Mouse (Mus musculus) urinary bladder, adult 2 months (tissue): ENCODE measurements around the gene Krt16. TPM values are rescaled to one million over a fixed set of nuclear protein-coding genes. Genes with fewer than 3 reads are reported as not detected.
"Not testable (repeated sequence)": the region's sequence is repeated elsewhere in the genome, so short reads cannot be mapped to it uniquely, and the experiment has no call there.

Source experiments
- DNase-seq: peaks from one replicate; pipeline ENCODE4 v3.0.0; 2022; ENCODE audit warnings: low spot score
- polyA plus RNA-seq: library from polyadenylated mRNA; depleted of rRNA; stranded (reverse); fragments of >200 nt; gene quantifications from 2 replicates; pipeline ENCODE4 v1.2.3, GENCODE M21; 2012; rRNA removed

Gene Krt16
- polyA plus RNA-seq, 1 experiment: not detected

DNA sequence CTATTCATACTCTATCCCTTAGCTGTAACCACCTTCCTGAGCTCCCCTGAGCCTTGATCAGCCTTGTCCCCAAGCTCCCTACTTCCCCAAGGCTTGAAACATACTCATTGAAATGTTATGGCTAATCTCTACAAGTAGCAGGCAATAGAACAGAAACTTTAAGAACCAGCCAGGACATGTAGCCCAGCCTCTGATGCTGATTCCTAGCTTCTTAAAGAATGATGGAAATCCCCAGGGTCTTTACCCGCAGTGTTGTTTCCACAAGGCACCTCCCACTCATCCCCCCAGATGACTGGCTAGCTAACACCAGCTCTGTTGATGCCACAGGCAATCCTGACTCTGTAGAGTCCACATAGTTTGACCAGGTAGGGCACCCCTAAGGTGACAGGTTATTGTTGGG is 9.3 kb upstream of the Krt16 start:
- no peak for DNase-seq

- no peak for DNase-seq
These were observed 6.8 kb upstream of the Krt16 start for GRCm38 (mm10) chr11:100255514-100255913.

GRCm38 (mm10) chr11:100254360-100255090 is 5.8 kb upstream of the Krt16 start:
- no peak for DNase-seq

GRCm38 (mm10) chr11:100246471-100246870 is 2.2 kb downstream of the Krt16 start:
- not testable (repeated sequence) for DNase-seq

- DNase-seq: not testable (repeated sequence)
These were observed 8.4 kb downstream of the Krt16 start for GRCm38 (mm10) chr11:100240272-100240671.

- no peak for DNase-seq
These were observed 27.0 kb downstream of the Krt16 start for GRCm38 (mm10) chr11:100221741-100222140.

DNA sequence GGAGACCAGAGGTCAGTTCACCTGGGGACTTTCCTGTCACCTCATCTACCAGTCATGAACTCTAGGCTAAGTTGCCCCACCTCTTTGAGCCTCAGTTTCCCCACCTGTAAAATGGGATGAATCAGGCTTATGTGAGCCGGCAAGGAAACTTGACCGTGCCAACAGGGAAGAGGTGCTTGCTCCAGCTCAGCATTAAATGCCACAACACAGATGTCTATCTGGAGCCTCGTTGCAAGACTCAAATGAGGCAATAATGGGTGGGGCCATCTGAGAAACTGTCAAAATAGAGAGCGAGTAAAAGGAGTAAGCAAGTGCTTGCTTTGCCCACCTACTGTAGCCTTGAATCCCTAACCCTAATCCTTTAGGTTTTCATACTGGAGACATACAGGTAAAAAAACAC is 29.4 kb downstream of the Krt16 start:
- no peak for DNase-seq

- no peak for DNase-seq
These were observed 40.2 kb downstream of the Krt16 start for GRCm38 (mm10) chr11:100208542-100208941.

DNA sequence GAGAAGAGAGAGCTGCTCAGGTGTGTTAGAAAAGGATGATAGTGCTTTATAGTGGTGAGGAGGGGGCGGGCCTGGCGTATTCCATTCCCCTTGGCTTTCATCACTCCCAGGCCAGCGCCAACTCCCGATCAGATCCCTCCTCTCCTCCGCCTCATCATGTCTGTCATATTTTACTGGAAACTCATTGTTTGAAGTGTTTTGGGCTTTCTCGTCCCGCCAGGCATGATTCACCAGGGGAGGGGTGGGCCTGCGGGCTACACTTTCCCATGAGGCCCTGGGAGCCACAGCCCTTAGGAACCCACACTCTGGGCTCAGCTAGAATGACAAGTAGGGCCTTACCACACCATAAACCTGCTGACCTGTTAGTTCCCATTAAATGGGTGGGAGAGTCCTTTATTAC is 41.2 kb downstream of the Krt16 start, which contains the start of gene Krt14:
Gene Krt14, minus strand, starts transcription at position 51 of the 400 bp plus-strand sequence.
- DNase-seq: no peak

DNA sequence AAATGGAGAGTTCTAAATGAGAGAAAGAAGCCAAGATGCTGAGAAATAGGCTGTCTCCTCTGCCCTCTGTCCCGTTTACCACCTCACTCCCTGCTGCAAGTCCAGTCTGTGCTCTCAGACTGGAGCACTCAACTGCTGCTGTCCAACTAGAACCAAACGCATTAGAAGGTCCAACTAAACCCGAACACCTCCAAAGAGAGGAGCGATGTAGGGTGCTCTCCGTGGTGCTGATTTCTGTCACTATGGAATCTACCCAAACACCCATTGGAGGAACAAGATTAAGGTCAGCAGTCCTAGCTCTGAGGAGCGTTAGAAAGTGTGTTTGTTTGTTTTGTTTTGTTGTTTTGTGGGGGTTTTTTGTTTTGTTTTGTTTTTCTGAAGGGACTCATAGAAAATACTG is 45.3 kb downstream of the Krt16 start:
- DNase-seq: no peak

GRCm38 (mm10) chr11:100202906-100203305 is 45.8 kb downstream of the Krt16 start:
- DNase-seq: no peak

DNA sequence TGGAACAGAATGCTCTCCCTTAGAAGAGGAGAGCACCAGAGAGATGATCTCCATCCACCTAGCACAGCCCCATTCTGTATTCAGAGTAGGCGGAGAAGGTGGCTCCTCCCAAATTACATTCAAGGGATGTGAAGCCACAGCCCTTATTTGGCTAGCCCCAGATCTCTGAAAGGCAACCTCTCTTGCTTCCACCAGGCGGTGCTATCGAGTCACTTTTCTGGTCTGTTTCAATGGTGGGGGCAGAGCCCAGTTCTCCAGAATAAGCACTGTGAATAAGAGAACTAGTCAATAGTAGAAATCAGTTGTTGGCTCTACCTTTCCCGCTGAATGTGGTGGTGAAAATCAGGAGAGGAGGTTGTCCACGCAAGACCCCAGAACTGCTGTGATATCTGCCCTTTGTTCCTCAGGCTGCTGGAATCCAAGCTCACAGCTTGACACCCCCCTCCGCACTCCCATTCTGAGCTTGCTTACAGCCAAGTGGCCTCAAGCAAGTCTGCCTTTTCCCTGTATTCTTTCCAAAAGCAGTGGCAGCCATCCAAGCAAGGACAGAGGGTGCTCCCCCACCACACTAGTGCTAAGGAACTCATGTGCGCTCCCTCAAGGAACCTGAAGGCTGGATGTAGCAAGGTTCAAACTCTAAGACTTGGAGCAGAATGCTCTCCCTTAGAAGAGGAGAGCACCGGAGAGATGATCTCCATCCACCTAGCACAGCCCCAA is 48.4 kb downstream of the Krt16 start:
- no peak for DNase-seq

GRCm38 (mm10) chr11:100198666-100199065 is 50.0 kb downstream of the Krt16 start:
- DNase-seq: no peak

Other genes with a start within 250 kb of the Krt16 start
- gene Krt33a, start 232.7 kb downstream of the Krt16 start, polyA plus RNA-seq: 0.04 and 0.11 TPM in 2 replicates
- gene Krt33b, start 219.0 kb downstream of the Krt16 start, polyA plus RNA-seq: not detected in 2 replicates
- not detected in 2 replicates for gene Krt34, start 207.3 kb downstream of the Krt16 start, polyA plus RNA-seq
- gene Krt31, start 198.4 kb downstream of the Krt16 start, polyA plus RNA-seq: not detected in 2 replicates
- not detected in 2 replicates for gene Krt32, start 160.7 kb downstream of the Krt16 start, polyA plus RNA-seq
- 0.04 and 0.06 TPM in 2 replicates for gene Krt35, start 152.7 kb downstream of the Krt16 start, polyA plus RNA-seq
- 0.22 and 0.33 TPM in 2 replicates for gene Krt36, start 143.3 kb downstream of the Krt16 start, polyA plus RNA-seq
- 0.37 and 0.91 TPM in 2 replicates for gene Krt13, start 127.3 kb downstream of the Krt16 start, polyA plus RNA-seq
- gene Krt15, start 113.0 kb downstream of the Krt16 start, polyA plus RNA-seq: 622 and 677 TPM in 2 replicates
- 814 and 933 TPM in 2 replicates for gene Krt19, start 100.2 kb downstream of the Krt16 start, polyA plus RNA-seq
- gene Krt9, start 55.7 kb downstream of the Krt16 start, polyA plus RNA-seq: not detected in 2 replicates
- gene Krt14, start 41.4 kb downstream of the Krt16 start, polyA plus RNA-seq: 0.91 and 1.7 TPM in 2 replicates
- gene Krt17, start 12.1 kb upstream of the Krt16 start, polyA plus RNA-seq: 0.44 and 0.61 TPM in 2 replicates
- gene Krt42, start 21.0 kb upstream of the Krt16 start, polyA plus RNA-seq: not detected in 2 replicates
- gene Eif1, start 71.0 kb upstream of the Krt16 start, polyA plus RNA-seq: 510 and 627 TPM in 2 replicates
- not detected in 2 replicates for gene Gast, start 85.5 kb upstream of the Krt16 start, polyA plus RNA-seq
- gene Hap1, start 107.2 kb upstream of the Krt16 start, polyA plus RNA-seq: 3.6 and 4.3 TPM in 2 replicates
- 92.4 and 119 TPM in 2 replicates for gene Jup, start 148.9 kb upstream of the Krt16 start, polyA plus RNA-seq
- 53.4 and 56.2 TPM in 2 replicates for gene P3h4, start 165.9 kb upstream of the Krt16 start, polyA plus RNA-seq
- 84.6 and 90.5 TPM in 2 replicates for gene Fkbp10, start 166.8 kb upstream of the Krt16 start, polyA plus RNA-seq
- gene Nt5c3b, start 192.9 kb upstream of the Krt16 start, polyA plus RNA-seq: 128 and 134 TPM in 2 replicates
- gene Klhl10, start 193.0 kb upstream of the Krt16 start, polyA plus RNA-seq: 1.3 and 1.4 TPM in 2 replicates
- 12.2 and 13.2 TPM in 2 replicates for gene Klhl11, start 223.8 kb upstream of the Krt16 start, polyA plus RNA-seq